Comparison of ENCODE assay signal across 8 mouse cellular contexts in genomic region chr6:56703931-56704900, GRCm38 (mm10). TPM values are rescaled to one million over a fixed set of nuclear protein-coding genes. Genes with fewer than 3 reads are reported as not detected.
DNase-seq lines count a peak whose midpoint lies in the region; ATAC-seq lines count a peak whose summit lies in the region.

Lsm5 (minus strand) TSS chr6:56704710.

- H3K27me3 ChIP-seq in heart, embryonic 14.5 days (ENCODE audit: control insufficient read depth, insufficient read depth, low read length), result no peaks in the 10 kb centered on the region
- no peaks in the 10 kb centered on the region for H3K27me3 ChIP-seq in liver, embryonic 13.5 days
- H3K27me3 ChIP-seq in stomach, embryonic 16.5 days (ENCODE audit: control insufficient read depth, insufficient read depth, low read length), result no peaks in the 10 kb centered on the region

- peak within 1 kb of the TSS; percentile 97 for H3K4me3 ChIP-seq in brown adipose tissue, adult 24 weeks (ENCODE audit: insufficient read depth, low read depth, low read length)
- peak within 1 kb of the TSS; percentile 70 to 78 for H3K4me3 ChIP-seq in heart, embryonic 14.5 days (ENCODE audit: control insufficient read depth in 1 of 2, insufficient read depth in 1 of 2, low read depth in 1 of 2, low read length in 2 of 2)
- H3K4me3 ChIP-seq in liver, embryonic 13.5 days (replicated peaks), result peak within 1 kb of the TSS; percentile 82
- H3K4me3 ChIP-seq in stomach, embryonic 16.5 days (replicated peaks; ENCODE audit: low read length), result peak within 1 kb of the TSS; percentile 87

- no peaks in the 10 kb centered on the region for H3K4me1 ChIP-seq in brown adipose tissue, adult 24 weeks (ENCODE audit: control insufficient read depth, insufficient read depth, insufficient read length, low read length)
- peaks cover 0 to 6% of the 10 kb centered on the region in 2 experiments; a peak in 1 of 4 replicates for H3K4me1 ChIP-seq in heart, embryonic 14.5 days (ENCODE audit: control insufficient read depth in 2 of 2, insufficient read depth in 2 of 2, low read length in 2 of 2)
- H3K4me1 ChIP-seq in liver, embryonic 13.5 days (replicated peaks), result peaks cover 10% of the 10 kb centered on the region
- no peaks in the 10 kb centered on the region for H3K4me1 ChIP-seq in stomach, embryonic 16.5 days (ENCODE audit: control insufficient read depth, insufficient read depth, low read length)

- peak; percentile 68 for ATAC-seq in heart, embryonic 14.5 days (ENCODE audit: insufficient number of reproducible peaks, insufficient read depth, low FRiP score, low read depth)
- peak; percentile 87 for ATAC-seq in liver, embryonic 13.5 days (ENCODE audit: low read depth)
- ATAC-seq in stomach, embryonic 16.5 days (ENCODE audit: insufficient read depth, low FRiP score), result peak; percentile 90

- peak within 1 kb of the TSS; percentile 64 for H3K4me2 ChIP-seq in heart, embryonic 14.5 days (ENCODE audit: low read length)
- H3K4me2 ChIP-seq in liver, embryonic 13.5 days, result peak within 1 kb of the TSS; percentile 77
- peak within 1 kb of the TSS; percentile 67 for H3K4me2 ChIP-seq in stomach, embryonic 16.5 days (ENCODE audit: low read depth, low read length)

- no peaks in the 10 kb centered on the region for H3K9me3 ChIP-seq in heart, embryonic 14.5 days (ENCODE audit: control insufficient read depth, low read length)
- 0 out of 2 replicates have a peak, but pooled peaks cover 3% of the 10 kb centered on the region for H3K9me3 ChIP-seq in liver, embryonic 13.5 days (replicated peaks)
- H3K9me3 ChIP-seq in stomach, embryonic 16.5 days (replicated peaks; ENCODE audit: control insufficient read depth, low read length), result no peaks in the 10 kb centered on the region

- H3K9ac ChIP-seq in heart, embryonic 14.5 days (ENCODE audit: low read length), result peak within 1 kb of the TSS; percentile 75
- H3K9ac ChIP-seq in liver, embryonic 13.5 days, result peak within 1 kb of the TSS; percentile 79
- peak within 1 kb of the TSS; percentile 87 for H3K9ac ChIP-seq in stomach, embryonic 16.5 days (ENCODE audit: low read length)

- peak; percentile 93 for DNase-seq in CD4-positive, CD25-positive, alpha-beta regulatory T cell, adult 2 months (ENCODE audit: low read depth, low spot score)
- peak; percentile 47 for DNase-seq in fat pad, adult 2 months (ENCODE audit: extremely low read depth, low read depth, low spot score)
- DNase-seq in kidney, postnatal 14 days, result peak; percentile 91
- peak; percentile 81 for DNase-seq in liver, embryonic 13.5 days
- peak; percentile 86 for DNase-seq in neural tube, embryonic 10.5 days (ENCODE audit: extremely low spot score, low spot score)

- under 1% methylated on average over 46 of the region's 46 CpGs for WGBS in heart, embryonic 14.5 days
- under 1% methylated on average over 46 of the region's 46 CpGs for WGBS in liver, embryonic 13.5 days (ENCODE audit: insufficient replicate concordance)
- under 1% methylated on average over 46 of the region's 46 CpGs for WGBS in stomach, embryonic 16.5 days

- no peaks in the 10 kb centered on the region for H3K36me3 ChIP-seq in heart, embryonic 14.5 days (ENCODE audit: control insufficient read depth, insufficient read depth, low read length)
- peaks cover 2% of the 10 kb centered on the region; the same call in 1 of the 2 replicates for H3K36me3 ChIP-seq in liver, embryonic 13.5 days
- no peaks in the 10 kb centered on the region for H3K36me3 ChIP-seq in stomach, embryonic 16.5 days (ENCODE audit: control insufficient read depth, insufficient read depth, low read length)

- H3K27ac ChIP-seq in brown adipose tissue, adult 24 weeks (replicated peaks; ENCODE audit: low read depth, low read length), result 0 out of 2 replicates have a peak within 1 kb of the TSS, but pooled peaks have one; percentile 7
- H3K27ac ChIP-seq in heart, embryonic 14.5 days (replicated peaks in 1 of 2; ENCODE audit: control insufficient read depth in 1 of 2, insufficient read depth in 1 of 2, low read depth in 2 of 2, low read length in 2 of 2), result peak within 1 kb of the TSS; percentile 10 to 15; a peak in 1 of 4 replicates
- H3K27ac ChIP-seq in liver, embryonic 13.5 days, result peak within 1 kb of the TSS; percentile 44; the same call in 1 of the 2 replicates
- H3K27ac ChIP-seq in stomach, embryonic 16.5 days (ENCODE audit: low read length), result peak within 1 kb of the TSS; percentile 42

RNA-seq across cellular contexts. Expression of gene Lsm5, which starts in this region (rescaled TPM):
- polyA plus RNA-seq in brown adipose tissue, adult 24 weeks (2012; ENCODE audit: insufficient read depth, insufficient read length, missing spikeins), result 38.8 and 56.2 TPM in 2 replicates
- 79.1 and 80.1 TPM in 2 replicates for polyA plus RNA-seq in heart, embryonic 14.5 days (2014; fragmentation: Nextera tagmentation; extraction: Ambion mirVana)
- polyA plus RNA-seq in liver, embryonic 13.5 days (2015; fragmentation: Nextera tagmentation; extraction: Ambion mirVana), result 94.5 and 131 TPM in 2 replicates
- polyA plus RNA-seq in stomach, embryonic 16.5 days (2015; fragmentation: Nextera tagmentation; extraction: Ambion mirVana), result 88.4 and 119 TPM in 2 replicates

Comparison
In these comparisons a context has a peak if more than half of its experiments do, and no peak if none do; other contexts are left out.
1. Peak in every context shown above with its lines: DNase-seq, ATAC-seq, H3K4me3 ChIP-seq and H3K27ac ChIP-seq.